Mouse (Mus musculus): ENCODE measurements at regions not wholly inside any gene's neighbourhood (a gene's known extent, or its start where the extent isn't known, plus 50 kb on each side); places are given as distances from the start of the nearest gene placed in this dataset.

DNA sequence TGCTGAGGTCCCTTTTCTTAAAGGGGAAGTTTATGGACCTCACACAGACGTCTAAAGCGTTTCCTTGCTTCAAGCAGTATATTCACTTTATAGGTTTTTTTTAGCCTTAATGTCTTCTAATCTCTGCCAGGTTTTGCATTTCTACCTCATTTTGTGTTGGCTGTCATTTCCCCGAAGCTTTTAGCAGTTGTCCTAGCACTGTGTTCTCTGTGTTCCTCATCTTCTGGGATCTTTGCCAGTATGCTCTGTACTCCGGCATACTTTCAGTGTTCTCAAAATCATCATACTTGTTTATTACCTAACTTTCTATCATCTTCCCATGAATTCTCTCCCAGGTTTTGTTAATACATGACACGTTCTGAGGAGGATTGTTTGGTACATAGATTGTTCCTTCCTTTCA is 333.5 kb upstream of the Lsamp start:
- Histone ChIP-seq H3K9ac (no peak overlapping the region), H3K36me3 (replicated peaks) (no peaks in the 10 kb centered on the region), H3K4me1 (no peaks in the 10 kb centered on the region), H3K27me3 (replicated peaks) (no peaks in the 10 kb centered on the region), H3K27ac (no peak overlapping the region), H3K4me2 (no peak overlapping the region), H3K9me3 (no peaks in the 10 kb centered on the region), H3K4me3 (no peak overlapping the region)
- WGBS, result 83% methylated on average over 5 of the region's 5 CpGs
- ATAC-seq (replicated peaks), result no peak

DNA sequence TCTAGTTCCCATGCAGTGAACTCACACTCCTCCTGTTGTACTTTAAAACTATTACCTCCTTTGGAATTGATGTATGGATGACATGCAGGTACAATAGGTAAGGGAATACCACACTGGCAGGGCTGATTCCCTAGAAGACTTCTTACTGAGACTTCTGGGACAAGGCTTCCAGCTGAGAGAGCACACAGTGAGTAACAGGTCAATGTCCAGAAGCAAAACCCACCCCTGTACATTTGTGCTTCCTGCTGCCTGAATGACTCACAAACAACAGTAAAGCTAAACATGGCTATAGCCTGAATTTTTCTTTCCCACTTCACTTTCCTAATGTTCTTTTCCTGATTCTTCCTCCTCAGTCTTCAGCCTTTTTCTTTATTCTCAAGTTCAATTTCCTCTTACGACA is 316.3 kb upstream of the Lsamp start:
- H3K4me2 ChIP-seq, result no peak overlapping the region
- no peaks in the 10 kb centered on the region for H3K4me1 ChIP-seq
- H3K4me3 ChIP-seq, result no peak overlapping the region
- 83% methylated on average over 1 of the region's 1 CpGs for WGBS
- H3K9ac ChIP-seq, result no peak overlapping the region
- no peak for ATAC-seq (replicated peaks)
- H3K27me3 ChIP-seq (replicated peaks), result no peaks in the 10 kb centered on the region
- H3K27ac ChIP-seq, result no peak overlapping the region
- no peaks in the 10 kb centered on the region for H3K36me3 ChIP-seq (replicated peaks)
- H3K9me3 ChIP-seq, result no peaks in the 10 kb centered on the region

GRCm38 (mm10) chr16:39672096-39672985 is 311.8 kb upstream of the Lsamp start:
- WGBS, result 53% methylated on average over 5 of the region's 5 CpGs
- no peak for ATAC-seq (replicated peaks)
- no peak overlapping the region for H3K4me3 ChIP-seq
- no peaks in the 10 kb centered on the region for H3K36me3 ChIP-seq (replicated peaks)
- no peaks in the 10 kb centered on the region for H3K27me3 ChIP-seq (replicated peaks)
- no peak overlapping the region for H3K9ac ChIP-seq
- no peak overlapping the region for H3K27ac ChIP-seq
- no peaks in the 10 kb centered on the region for H3K9me3 ChIP-seq
- no peaks in the 10 kb centered on the region for H3K4me1 ChIP-seq
- H3K4me2 ChIP-seq, result no peak overlapping the region

DNA sequence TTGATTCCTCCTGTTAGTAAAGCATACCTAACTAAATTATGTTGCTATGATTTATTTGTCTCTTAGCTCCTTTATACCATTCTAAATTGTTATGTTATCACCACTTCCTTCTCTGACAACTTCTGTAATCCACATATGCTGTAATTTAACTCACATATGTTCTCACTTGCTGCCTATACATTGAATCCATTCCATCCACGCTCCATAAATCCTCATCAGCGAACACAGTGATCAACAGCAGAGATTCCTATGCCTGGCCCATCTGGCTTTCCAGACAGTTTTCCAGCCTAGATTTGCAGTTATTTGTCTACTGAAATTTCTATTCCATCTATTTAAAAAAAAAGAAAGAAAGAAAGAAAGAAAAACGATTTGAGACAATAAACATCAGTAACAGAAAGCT is 308.4 kb upstream of the Lsamp start:
- WGBS, result 78% methylated on average over 3 of the region's 3 CpGs
- Histone ChIP-seq H3K9ac (no peak overlapping the region), H3K36me3 (replicated peaks) (no peaks in the 10 kb centered on the region), H3K27me3 (replicated peaks) (no peaks in the 10 kb centered on the region), H3K27ac (no peak overlapping the region), H3K4me1 (no peaks in the 10 kb centered on the region), H3K4me2 (no peak overlapping the region), H3K4me3 (no peak overlapping the region), H3K9me3 (no peaks in the 10 kb centered on the region)
- ATAC-seq (replicated peaks), result no peak

GRCm38 (mm10) chr16:39678285-39678684 is 305.9 kb upstream of the Lsamp start:
- H3K4me1 ChIP-seq, result no peaks in the 10 kb centered on the region
- WGBS, result 87% methylated on average over 4 of the region's 4 CpGs
- no peak for ATAC-seq (replicated peaks)

GRCm38 (mm10) chr16:39693061-39693460 is 291.1 kb upstream of the Lsamp start:
- H3K27ac ChIP-seq, result no peak overlapping the region
- 67% methylated on average over 2 of the region's 2 CpGs for WGBS
- H3K4me3 ChIP-seq, result no peak overlapping the region
- no peaks in the 10 kb centered on the region for H3K27me3 ChIP-seq (replicated peaks)
- H3K9ac ChIP-seq, result no peak overlapping the region
- ATAC-seq (replicated peaks), result no peak
- no peaks in the 10 kb centered on the region for H3K4me1 ChIP-seq
- no peak overlapping the region for H3K4me2 ChIP-seq
- H3K36me3 ChIP-seq (replicated peaks), result no peaks in the 10 kb centered on the region
- H3K9me3 ChIP-seq, result no peaks in the 10 kb centered on the region

More at GRCm38 (mm10) chr16:39678285-39678684, 305.9 kb upstream of the Lsamp start:
- Histone ChIP-seq H3K4me3 (no peak overlapping the region), H3K27me3 (replicated peaks) (no peaks in the 10 kb centered on the region), H3K36me3 (replicated peaks) (no peaks in the 10 kb centered on the region), H3K9me3 (no peaks in the 10 kb centered on the region), H3K4me2 (no peak overlapping the region), H3K9ac (no peak overlapping the region), H3K27ac (no peak overlapping the region)

GRCm38 (mm10) chr16:39695855-39696254 is 288.3 kb upstream of the Lsamp start:
- Histone ChIP-seq H3K4me2 (no peak overlapping the region), H3K9me3 (no peaks in the 10 kb centered on the region), H3K27ac (no peak overlapping the region), H3K4me1 (no peaks in the 10 kb centered on the region), H3K27me3 (replicated peaks) (no peaks in the 10 kb centered on the region), H3K9ac (no peak overlapping the region), H3K36me3 (replicated peaks) (no peaks in the 10 kb centered on the region), H3K4me3 (no peak overlapping the region)
- WGBS, result 76% methylated on average over 1 of the region's 1 CpGs
- ATAC-seq (replicated peaks), result no peak

- H3K27me3 ChIP-seq (replicated peaks), result no peaks in the 10 kb centered on the region
- ATAC-seq (replicated peaks), result no peak
- no peaks in the 10 kb centered on the region for H3K36me3 ChIP-seq (replicated peaks)
- H3K9me3 ChIP-seq, result no peaks in the 10 kb centered on the region
- no peak overlapping the region for H3K9ac ChIP-seq
- no peak overlapping the region for H3K4me3 ChIP-seq
- WGBS, result 76% methylated on average over 1 of the region's 1 CpGs
- no peak overlapping the region for H3K4me2 ChIP-seq
- H3K4me1 ChIP-seq, result no peaks in the 10 kb centered on the region
- H3K27ac ChIP-seq, result no peak overlapping the region
Observed at GRCm38 (mm10) chr16:39699201-39699600, 285.0 kb upstream of the Lsamp start.

- WGBS, result 79% methylated on average over 3 of the region's 3 CpGs
- Histone ChIP-seq H3K27ac (no peak overlapping the region), H3K4me1 (no peaks in the 10 kb centered on the region), H3K4me3 (no peak overlapping the region), H3K9me3 (no peaks in the 10 kb centered on the region), H3K4me2 (no peak overlapping the region), H3K36me3 (replicated peaks) (no peaks in the 10 kb centered on the region), H3K9ac (no peak overlapping the region), H3K27me3 (replicated peaks) (no peaks in the 10 kb centered on the region)
- ATAC-seq (replicated peaks), result no peak
Observed at GRCm38 (mm10) chr16:39706131-39706530, 278.0 kb upstream of the Lsamp start.

- H3K4me1 ChIP-seq, result no peaks in the 10 kb centered on the region
- no peaks in the 10 kb centered on the region for H3K9me3 ChIP-seq
- ATAC-seq (replicated peaks), result no peak
- H3K27ac ChIP-seq, result no peak overlapping the region
- H3K4me3 ChIP-seq, result no peak overlapping the region
- H3K27me3 ChIP-seq (replicated peaks), result no peaks in the 10 kb centered on the region
- H3K4me2 ChIP-seq, result no peak overlapping the region
- no peaks in the 10 kb centered on the region for H3K36me3 ChIP-seq (replicated peaks)
- no peak overlapping the region for H3K9ac ChIP-seq
- WGBS, result 65% methylated on average over 10 of the region's 10 CpGs
Observed at GRCm38 (mm10) chr16:39709387-39710039, 274.6 kb upstream of the Lsamp start.

- WGBS, result 86% methylated on average over 4 of the region's 4 CpGs
- no peak for ATAC-seq (replicated peaks)
Observed at GRCm38 (mm10) chr16:39727586-39727985, 256.6 kb upstream of the Lsamp start.

DNA sequence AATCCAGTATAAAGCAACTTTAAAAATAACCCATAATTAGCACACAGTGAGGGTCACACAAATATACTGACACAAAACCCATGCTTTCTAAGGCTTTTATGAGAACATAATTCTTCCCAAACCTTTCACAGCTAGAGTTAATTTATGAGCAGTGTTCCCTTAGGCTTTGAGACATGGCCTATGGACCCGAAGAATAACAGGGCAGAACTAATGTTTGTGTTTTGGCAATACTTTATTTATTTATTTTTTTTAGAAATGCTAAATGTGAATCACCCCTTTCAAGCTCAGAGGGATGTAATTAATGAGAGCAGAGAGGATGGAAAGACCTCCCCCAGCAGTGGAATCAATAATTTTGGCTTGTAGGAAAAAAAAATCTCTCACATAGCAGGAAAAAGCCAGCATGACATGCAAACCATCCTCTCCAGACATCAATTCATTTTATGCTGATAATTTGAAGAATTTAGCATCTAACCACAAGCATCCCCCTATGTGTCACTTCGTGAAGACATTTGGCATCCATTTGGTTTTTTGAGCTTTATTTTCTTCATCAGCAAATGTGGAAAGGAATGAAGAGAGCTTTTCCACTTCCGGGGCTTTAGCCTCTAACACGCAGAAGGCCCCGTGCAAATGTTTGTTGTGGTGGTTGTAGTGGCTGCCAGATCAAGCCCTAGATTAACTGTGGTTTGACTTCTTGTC is 238.0 kb upstream of the Lsamp start:
- Histone ChIP-seq H3K4me3 (no peak overlapping the region), H3K27me3 (replicated peaks) (no peaks in the 10 kb centered on the region), H3K9ac (no peak overlapping the region), H3K4me2 (no peak overlapping the region), H3K27ac (no peak overlapping the region), H3K9me3 (no peaks in the 10 kb centered on the region), H3K4me1 (no peaks in the 10 kb centered on the region), H3K36me3 (replicated peaks) (no peaks in the 10 kb centered on the region)
- WGBS, result 73% methylated on average over 5 of the region's 5 CpGs
- no peak for ATAC-seq (replicated peaks)

More at GRCm38 (mm10) chr16:39727586-39727985, 256.6 kb upstream of the Lsamp start:
- H3K36me3 ChIP-seq (replicated peaks), result no peaks in the 10 kb centered on the region
- no peak overlapping the region for H3K27ac ChIP-seq
- H3K27me3 ChIP-seq (replicated peaks), result no peaks in the 10 kb centered on the region
- no peak overlapping the region for H3K4me3 ChIP-seq
- no peaks in the 10 kb centered on the region for H3K9me3 ChIP-seq
- H3K4me2 ChIP-seq, result no peak overlapping the region
- H3K9ac ChIP-seq, result no peak overlapping the region
- no peaks in the 10 kb centered on the region for H3K4me1 ChIP-seq
